Mouse (Mus musculus): Measurements from ENCODE around the gene Ccdc126.
A peak's percentile ranks its signal among the peaks of the same experiment; 100 is the strongest.
"Not testable (repeated sequence)": the region's sequence is repeated elsewhere in the genome, so short reads cannot be mapped to it uniquely, and the experiment has no call there.

Ccdc126 gene

GRCm38 (mm10) chr6:49318966-49319594, at the start of gene Ccdc126:
Gene Ccdc126 (plus strand): TSS chr6:49319274.
- DNase-seq (ENCODE audit: low read depth, low spot score): peak; percentile 96

GRCm38 (mm10) chr6:49269923-49270322, 49.2 kb upstream of the Ccdc126 start:
- no peak for DNase-seq (ENCODE audit: low read depth, low spot score)

DNA sequence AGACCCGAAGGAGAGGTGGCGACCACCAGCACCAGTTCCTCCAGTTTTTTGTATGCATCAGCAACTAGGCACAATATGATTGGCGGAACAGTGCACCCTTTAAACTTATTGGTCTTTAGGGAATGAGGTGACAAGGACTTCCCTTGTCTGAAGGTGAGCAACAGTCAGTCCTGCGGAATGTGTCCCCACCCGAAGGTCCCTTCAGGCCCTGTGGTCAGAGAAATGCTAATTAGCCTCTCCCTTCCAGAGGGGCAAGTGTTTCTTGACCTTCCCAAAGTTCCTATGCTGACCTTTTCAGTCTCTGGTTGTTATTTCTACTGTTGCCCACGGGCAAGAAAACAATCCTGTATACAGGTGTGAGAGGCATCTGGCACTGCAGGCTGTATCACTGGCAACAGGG, 47.3 kb upstream of the Ccdc126 start:
- DNase-seq (ENCODE audit: low read depth, low spot score): no peak

DNA sequence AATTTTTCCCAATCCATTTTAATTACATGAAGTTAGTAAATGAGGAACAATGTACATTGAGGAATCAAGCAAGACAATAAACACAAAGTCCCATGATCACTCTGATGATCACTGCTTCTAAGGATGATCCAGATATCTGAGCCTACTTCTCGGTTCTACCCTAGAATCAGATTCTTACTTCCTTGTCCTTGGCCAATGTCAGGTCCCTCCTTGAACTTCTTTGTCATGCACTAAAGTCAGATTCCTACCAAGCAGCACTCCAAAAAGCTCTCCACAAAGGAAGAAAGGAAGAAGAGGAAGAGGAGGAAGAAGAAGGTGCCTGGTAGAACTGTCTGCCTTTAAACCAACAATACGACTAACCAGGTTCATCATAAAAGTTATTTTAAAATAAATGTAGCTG, 46.2 kb upstream of the Ccdc126 start:
- DNase-seq (ENCODE audit: low read depth, low spot score): no peak

DNA sequence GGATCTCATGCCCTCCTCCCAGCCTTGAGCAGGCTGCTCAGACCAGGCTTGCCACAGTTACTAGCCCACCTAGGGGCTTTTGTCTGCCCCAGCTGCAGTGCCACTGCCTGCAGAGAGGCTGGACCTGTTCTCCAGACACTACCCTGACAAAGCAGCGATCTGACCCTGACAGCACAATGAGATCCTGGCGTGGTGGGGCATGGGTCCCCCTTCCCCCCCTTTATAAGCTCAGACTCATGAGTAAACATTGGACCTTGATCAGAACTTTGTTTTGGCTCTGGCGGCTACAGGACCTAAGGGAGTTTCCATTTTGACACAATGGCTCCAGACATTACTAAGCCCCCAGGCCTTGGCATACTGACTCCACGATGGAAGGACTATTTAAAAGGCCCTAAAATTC, 45.1 kb upstream of the Ccdc126 start:
- no peak for DNase-seq (ENCODE audit: low read depth, low spot score)

- no peak for DNase-seq (ENCODE audit: low read depth, low spot score)
These were observed 44.5 kb upstream of the Ccdc126 start for GRCm38 (mm10) chr6:49274416-49275091.

GRCm38 (mm10) chr6:49275296-49275695, 43.8 kb upstream of the Ccdc126 start:
- no peak for DNase-seq (ENCODE audit: low read depth, low spot score)

DNA sequence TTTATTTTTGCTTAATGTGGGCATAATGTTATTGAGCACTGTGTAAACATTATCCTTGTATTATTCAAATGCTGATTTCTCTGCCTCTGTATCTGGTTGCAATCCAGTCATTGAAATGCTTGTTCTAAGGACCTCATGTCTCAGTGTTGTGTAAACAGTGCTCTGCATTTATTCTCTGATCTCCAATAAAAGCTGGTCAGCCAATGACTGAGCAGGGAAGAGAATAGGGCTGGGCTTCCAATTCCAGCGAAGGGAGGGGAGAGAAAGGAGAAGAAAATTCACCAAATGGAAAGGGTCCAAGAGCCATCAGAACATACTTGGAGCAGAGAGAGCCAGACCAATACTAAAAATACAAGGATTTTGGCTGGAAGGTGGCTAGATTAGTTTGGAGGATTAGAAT, 38.1 kb upstream of the Ccdc126 start:
- no peak for DNase-seq (ENCODE audit: low read depth, low spot score)

DNA sequence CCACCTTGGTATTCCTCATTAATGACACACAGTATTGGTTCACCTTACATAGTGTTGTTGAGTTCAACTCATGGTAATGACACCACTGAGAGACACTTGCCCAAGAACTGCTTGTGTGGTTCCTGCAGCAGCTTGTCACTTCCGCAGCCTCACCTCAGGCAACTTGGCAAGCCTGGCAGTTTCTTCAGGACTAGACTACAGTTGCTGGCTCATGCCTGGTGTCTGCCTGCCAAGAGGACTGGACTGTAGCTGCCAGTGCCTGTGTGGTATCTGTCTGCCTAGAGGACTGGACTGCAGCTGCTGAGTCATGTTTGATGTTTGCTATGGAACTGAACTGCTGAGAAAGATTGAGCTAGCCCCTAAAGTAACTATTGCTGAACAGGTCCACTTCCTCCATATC, 37.0 kb upstream of the Ccdc126 start:
- no peak for DNase-seq (ENCODE audit: low read depth, low spot score)

GRCm38 (mm10) chr6:49298286-49298685, 20.8 kb upstream of the Ccdc126 start:
- no peak for DNase-seq (ENCODE audit: low read depth, low spot score)

GRCm38 (mm10) chr6:49314821-49315220, 4.3 kb upstream of the Ccdc126 start:
- not testable (repeated sequence) for DNase-seq (ENCODE audit: low read depth, low spot score)

DNA sequence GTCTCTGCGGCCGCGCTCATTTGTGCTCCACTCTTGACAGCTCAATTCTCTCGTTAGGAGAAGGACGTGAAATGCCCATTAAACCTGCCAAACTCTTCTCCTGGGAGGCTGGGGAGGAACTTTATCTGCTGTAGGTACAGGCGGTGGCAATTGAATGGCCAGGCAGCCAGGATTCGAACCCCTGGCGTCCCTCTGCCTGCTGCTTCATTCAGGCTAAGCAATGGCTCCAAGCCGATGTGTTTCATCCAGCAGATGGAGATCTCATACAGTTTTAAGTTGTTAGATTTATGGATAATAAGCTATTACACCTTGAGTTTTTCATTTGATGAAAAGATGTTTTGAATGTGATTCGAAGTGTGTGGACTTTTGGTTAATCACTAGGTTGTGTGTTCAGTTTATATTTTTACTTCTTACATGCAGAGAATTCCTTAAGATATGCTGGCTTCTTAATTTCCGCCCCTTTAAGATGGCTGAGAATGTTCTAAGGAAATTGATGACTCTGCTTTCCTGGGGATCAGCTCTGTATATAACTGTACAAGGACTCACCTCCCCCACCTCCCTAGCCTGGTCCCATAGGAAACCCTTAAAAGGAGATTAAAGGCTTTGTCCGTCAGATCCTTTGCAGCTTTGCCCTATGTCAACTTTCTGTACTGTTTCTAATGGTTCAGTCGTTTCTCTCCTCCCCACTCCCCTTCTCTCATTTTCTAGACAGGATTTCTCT, 681 bp downstream of the Ccdc126 start:
- peak; percentile 20 for DNase-seq (ENCODE audit: low read depth, low spot score)

DNA sequence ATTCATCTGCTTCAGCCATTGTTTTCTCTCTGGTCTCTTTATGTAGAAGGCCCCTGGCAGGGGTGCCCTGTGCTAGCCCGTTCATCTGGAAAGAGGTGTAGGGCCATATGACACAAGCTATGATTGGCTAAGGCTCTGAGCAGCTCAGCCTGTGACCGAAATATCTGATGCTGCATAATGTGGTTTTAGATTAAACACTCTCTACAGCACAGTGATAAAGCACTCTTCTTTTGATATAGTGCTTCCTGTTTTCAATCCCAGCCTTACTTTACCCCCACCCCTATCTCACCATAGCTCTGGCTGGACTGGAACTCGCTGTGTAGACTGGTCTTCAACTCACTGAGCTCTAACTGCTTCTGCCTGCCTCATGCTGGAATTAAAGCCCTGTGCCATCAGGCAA, 2.3 kb downstream of the Ccdc126 start:
- DNase-seq (ENCODE audit: low read depth, low spot score): no peak

GRCm38 (mm10) chr6:49322056-49322455, 3.0 kb downstream of the Ccdc126 start:
- no peak for DNase-seq (ENCODE audit: low read depth, low spot score)

DNA sequence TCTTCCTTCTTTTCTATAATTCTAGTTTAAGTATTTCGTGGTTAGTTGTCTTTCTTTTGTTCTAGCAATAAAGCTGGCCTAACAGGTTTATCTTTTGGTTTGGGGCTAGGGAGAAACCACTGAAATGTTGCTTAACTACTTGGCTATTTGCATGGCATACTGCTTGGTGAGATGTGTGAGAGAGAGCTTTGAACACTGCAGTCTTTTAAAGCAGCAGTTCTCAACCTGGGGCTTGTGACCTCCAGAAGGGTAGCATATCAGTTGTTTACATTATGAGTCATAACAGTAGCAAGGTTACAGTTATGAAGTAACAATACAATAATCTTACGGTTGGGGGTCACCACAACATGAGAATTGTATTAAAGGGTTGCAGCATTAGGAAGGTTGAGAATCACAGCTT, 3.9 kb downstream of the Ccdc126 start:
- no peak for DNase-seq (ENCODE audit: low read depth, low spot score)

DNA sequence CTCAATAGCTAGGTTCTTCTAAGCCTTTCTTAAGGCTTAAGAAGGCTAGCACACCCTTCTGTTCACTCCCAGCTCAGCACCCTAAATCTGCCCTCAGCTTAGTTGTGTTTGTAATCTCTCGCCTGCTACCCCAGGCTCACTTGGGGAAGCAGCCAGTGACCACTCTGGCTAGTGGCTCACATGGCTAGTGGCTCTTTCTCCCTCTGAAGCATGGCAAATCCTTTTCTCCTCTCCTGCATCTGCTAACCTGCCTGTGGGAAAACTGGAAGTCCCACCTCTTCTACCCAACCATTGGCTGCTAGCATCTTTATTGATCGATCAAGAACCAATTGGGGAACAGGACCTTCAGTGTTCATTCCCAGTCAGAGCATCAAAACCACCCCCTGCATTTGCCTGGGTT, 5.5 kb downstream of the Ccdc126 start:
- no peak for DNase-seq (ENCODE audit: low read depth, low spot score)

DNA sequence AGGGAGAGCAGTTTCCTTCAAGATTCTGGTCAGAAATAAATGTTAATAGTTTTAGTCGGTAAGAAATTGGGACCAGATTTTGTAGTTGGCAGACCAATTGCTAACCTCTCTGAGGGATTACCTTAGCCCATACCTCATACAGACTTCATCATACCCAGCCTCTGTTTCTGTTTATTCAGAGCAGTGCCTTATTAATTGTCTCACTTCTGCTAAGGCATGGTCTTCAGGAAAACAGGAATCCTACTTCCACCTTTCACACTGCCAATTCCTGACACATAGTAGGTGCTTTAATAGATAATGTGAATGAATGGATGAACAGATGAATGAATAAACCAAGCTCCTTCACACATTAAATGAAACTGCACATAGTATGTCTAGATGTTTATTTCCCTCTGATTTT, 6.2 kb downstream of the Ccdc126 start:
- no peak for DNase-seq (ENCODE audit: low read depth, low spot score)

GRCm38 (mm10) chr6:49326846-49327245, 7.8 kb downstream of the Ccdc126 start:
- DNase-seq (ENCODE audit: low read depth, low spot score): no peak

- DNase-seq (ENCODE audit: low read depth, low spot score): no peak
These were observed 12.4 kb downstream of the Ccdc126 start for GRCm38 (mm10) chr6:49331369-49332059.

DNA sequence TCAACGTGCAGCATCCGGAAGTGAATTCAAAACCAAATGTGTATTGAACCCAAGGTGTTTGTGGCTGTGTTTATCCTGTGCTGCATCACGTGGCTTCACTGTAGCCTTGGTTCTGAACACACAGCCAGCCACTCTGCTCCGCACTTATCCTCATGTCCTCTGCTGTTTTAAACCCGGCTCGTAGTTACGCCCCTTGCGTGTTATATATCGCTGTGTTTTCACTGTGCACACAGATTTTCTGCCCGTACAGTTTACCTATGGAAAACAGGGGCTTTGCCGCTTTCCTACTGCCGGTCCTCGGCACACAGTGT, 12.9 kb downstream of the Ccdc126 start:
- no peak for DNase-seq (ENCODE audit: low read depth, low spot score)

DNA sequence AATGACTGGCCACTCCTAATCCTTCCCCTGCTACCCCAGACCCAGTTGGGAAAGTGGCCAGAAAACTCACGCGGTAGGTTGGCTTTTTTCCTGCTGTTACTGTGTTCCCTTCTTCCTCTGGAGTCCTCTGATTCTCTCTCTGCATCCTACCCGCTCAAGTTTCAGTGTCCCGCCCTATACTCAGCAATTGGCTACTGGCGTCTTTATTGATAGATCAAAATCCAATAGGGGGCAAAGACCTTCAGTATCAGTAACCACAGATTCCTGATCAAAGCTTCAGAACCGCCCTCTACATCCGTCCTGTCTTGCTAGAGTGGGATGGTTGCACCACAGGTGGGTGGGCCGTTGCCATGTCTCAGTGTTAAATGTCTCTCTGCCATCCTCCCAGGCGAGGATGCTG, 19.5 kb downstream of the Ccdc126 start:
- no peak for DNase-seq (ENCODE audit: low read depth, low spot score)

DNA sequence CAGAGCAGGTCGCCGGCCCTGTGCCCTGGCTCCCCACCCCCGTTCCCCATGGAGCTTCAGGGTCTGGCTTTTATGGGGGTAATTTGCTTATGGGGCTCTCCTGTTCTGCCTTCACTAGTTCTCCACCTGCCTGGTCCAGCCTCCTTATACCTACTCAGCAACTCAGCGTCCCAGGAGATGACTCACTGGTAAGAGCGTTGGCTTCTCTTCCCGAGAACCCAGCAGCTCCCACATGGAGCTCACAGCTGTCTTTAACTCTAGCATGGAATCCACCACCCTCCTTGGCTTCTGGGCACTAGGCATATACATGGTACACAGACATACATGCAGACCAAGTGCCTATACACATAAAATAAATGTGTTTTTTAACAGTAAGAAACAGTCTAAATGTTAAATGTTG, 20.1 kb downstream of the Ccdc126 start:
- DNase-seq (ENCODE audit: low read depth, low spot score): no peak
